Mouse (Mus musculus) MEL (cell line): ENCODE data around the gene Rergl. TPM values are rescaled to one million over a fixed set of nuclear protein-coding genes. Genes with fewer than 3 reads are reported as not detected.

ENCODE experiments used
- DNase-seq: peaks from one replicate; pipeline ENCODE4 v3.0.0; 2011; ENCODE audit warnings: low read depth, low spot score
- H3K27ac ChIP-seq: 2 replicates; pipeline ENCODE4 v1.5.1; 2012; ENCODE audit warnings: low read depth, mild to moderate bottlenecking, control low read depth, low read length, moderate library complexity; ENCODE audit not compliant: control insufficient read depth
- H3K27me3 ChIP-seq, 2 experiments: fragments of 150-350 bp in 1 of 2; sonication (generic) in 1 of 2; 2 replicates each; pipeline ENCODE4 v1.6.1; 2012; ENCODE audit warnings: low read length in 2 of 2, mild to moderate bottlenecking in 2 of 2, improper control_type of control experiment in 1 of 2, moderate library complexity in 1 of 2; ENCODE audit not compliant: insufficient read depth in 2 of 2, control insufficient read depth in 1 of 2
- H3K36me3 ChIP-seq, 2 experiments: 2 replicates each; pipeline ENCODE4 v1.6.1; 2012 to 2014; ENCODE audit warnings: low read length in 2 of 2, improper control_type of control experiment in 1 of 2, inconsistent platforms in 1 of 2, mild to moderate bottlenecking in 1 of 2; ENCODE audit not compliant: insufficient read depth in 2 of 2, control insufficient read depth in 1 of 2
- H3K4me1 ChIP-seq, 2 experiments: fragments of 150-350 bp in 1 of 2; sonication (generic) in 1 of 2; 2 replicates each; pipeline ENCODE4 v1.6.1; 2012; ENCODE audit warnings: low read length in 2 of 2, improper control_type of control experiment in 1 of 2, mild to moderate bottlenecking in 1 of 2; ENCODE audit not compliant: insufficient read depth in 2 of 2, control insufficient read depth in 1 of 2
- H3K4me3 ChIP-seq, 2 experiments: fragments of 150-350 bp in 1 of 2; sonication (generic) in 1 of 2; 2 replicates each; pipeline ENCODE4 v1.5.1; 2012; ENCODE audit warnings: low read depth in 2 of 2, low read length in 2 of 2, mild to moderate bottlenecking in 2 of 2, moderate library complexity in 2 of 2, control low read depth in 1 of 2, improper control_type of control experiment in 1 of 2; ENCODE audit not compliant: control insufficient read depth in 1 of 2, insufficient read depth in 1 of 2
- H3K79me2 ChIP-seq: 2 replicates; pipeline ENCODE4 v1.6.1; 2012; ENCODE audit warnings: mild to moderate bottlenecking, low read length, moderate library complexity; ENCODE audit not compliant: control insufficient read depth, poor library complexity, insufficient read depth
- H3K9ac ChIP-seq: 2 replicates; pipeline ENCODE4 v1.6.1; 2012; ENCODE audit warnings: low read depth, mild to moderate bottlenecking, control low read depth, low read length, moderate library complexity; ENCODE audit not compliant: control insufficient read depth, poor library complexity, severe bottlenecking
- H3K9me3 ChIP-seq: fragments of 150-350 bp; sonication (generic); replicated peaks from 2 replicates; pipeline ENCODE4 v1.6.1; 2012; ENCODE audit warnings: mild to moderate bottlenecking, low read length, improper control_type of control experiment, moderate library complexity; ENCODE audit not compliant: insufficient read depth
- CHD1 ChIP-seq: IDR thresholded peaks from 2 replicates; pipeline ENCODE4 v1.6.1; 2012; ENCODE audit warnings: low read depth, mild to moderate bottlenecking, inconsistent platforms, low read length, improper control_type of control experiment
- CHD2 ChIP-seq: IDR thresholded peaks from 2 replicates; pipeline ENCODE4 v1.6.1; 2011; ENCODE audit warnings: low read length, improper control_type of control experiment
- CTCF ChIP-seq, 3 experiments: IDR thresholded peaks in 2 of 3; conservative IDR thresholded peaks in 1 of 3; 2 replicates each; pipeline ENCODE4 v1.5.1; 2011 to 2012; ENCODE audit warnings: low read length in 3 of 3, low read depth in 2 of 3, mild to moderate bottlenecking in 2 of 3, improper control_type of control experiment in 1 of 3, inconsistent platforms in 1 of 3, mixed read lengths in 1 of 3, moderate library complexity in 1 of 3; ENCODE audit not compliant: control insufficient read depth in 1 of 3, insufficient read depth in 1 of 3, poor library complexity in 1 of 3, severe bottlenecking in 1 of 3
- E2F4 ChIP-seq: IDR thresholded peaks from 2 replicates; pipeline ENCODE4 v1.6.1; 2011; ENCODE audit warnings: low read depth, low read length, improper control_type of control experiment, borderline replicate concordance
- EP300 ChIP-seq, 2 experiments: IDR thresholded peaks; 2 replicates each; pipeline ENCODE4 v1.6.1; 2011; ENCODE audit warnings: improper control_type of control experiment in 2 of 2, low read length in 2 of 2, low read depth in 1 of 2, mild to moderate bottlenecking in 1 of 2
- ETS1 ChIP-seq: IDR thresholded peaks from 2 replicates; pipeline ENCODE4 v1.6.1; 2012; ENCODE audit warnings: low read depth, mild to moderate bottlenecking, inconsistent platforms, low read length, improper control_type of control experiment, moderate library complexity
- HCFC1 ChIP-seq: IDR thresholded peaks from 2 replicates; pipeline ENCODE4 v1.6.1; 2012; ENCODE audit warnings: low read depth, mild to moderate bottlenecking, inconsistent platforms, low read length, improper control_type of control experiment, moderate library complexity
- KAT2A ChIP-seq: conservative IDR thresholded peaks from 2 replicates; pipeline ENCODE4 v1.6.1; 2012; ENCODE audit warnings: low read depth, low read length, improper control_type of control experiment, inconsistent platforms
- MAFK ChIP-seq: IDR thresholded peaks from 2 replicates; pipeline ENCODE4 v1.6.1; 2011; ENCODE audit warnings: low read depth, mild to moderate bottlenecking, low read length, improper control_type of control experiment, borderline replicate concordance
- MAZ ChIP-seq: IDR thresholded peaks from 2 replicates; pipeline ENCODE4 v1.6.1; 2012; ENCODE audit warnings: low read depth, mild to moderate bottlenecking, inconsistent platforms, low read length, improper control_type of control experiment
- MYC ChIP-seq: IDR thresholded peaks from 2 replicates; pipeline ENCODE4 v1.6.1; 2011; ENCODE audit warnings: low read depth, mild to moderate bottlenecking, low read length, improper control_type of control experiment, moderate library complexity
- NELFE ChIP-seq: IDR thresholded peaks from 2 replicates; pipeline ENCODE4 v1.6.1; 2011; ENCODE audit warnings: low read depth, low read length, improper control_type of control experiment
- NRF1 ChIP-seq: IDR thresholded peaks from 2 replicates; pipeline ENCODE4 v1.6.1; 2014; ENCODE audit warnings: low read depth, mild to moderate bottlenecking, inconsistent platforms, low read length, improper control_type of control experiment, moderate library complexity; ENCODE audit not compliant: poor library complexity, insufficient read depth, severe bottlenecking
- POLR2A ChIP-seq, 2 experiments: IDR thresholded peaks; 2 replicates each; pipeline ENCODE4 v1.6.1; 2011 to 2012; ENCODE audit warnings: low read length in 2 of 2, mild to moderate bottlenecking in 2 of 2, control low read depth in 1 of 2, improper control_type of control experiment in 1 of 2, low read depth in 1 of 2, moderate library complexity in 1 of 2; ENCODE audit not compliant: control insufficient read depth in 1 of 2, insufficient read depth in 1 of 2, poor library complexity in 1 of 2
- RAD21 ChIP-seq: IDR thresholded peaks from 2 replicates; pipeline ENCODE4 v1.6.1; 2011; ENCODE audit warnings: mild to moderate bottlenecking, low read depth, low read length, improper control_type of control experiment
- RCOR1 ChIP-seq: IDR thresholded peaks from 2 replicates; pipeline ENCODE4 v1.6.1; 2012; ENCODE audit warnings: low read depth, mild to moderate bottlenecking, inconsistent platforms, low read length, improper control_type of control experiment
- SIN3A ChIP-seq: IDR thresholded peaks from 2 replicates; pipeline ENCODE4 v1.6.1; 2012; ENCODE audit warnings: low read length, improper control_type of control experiment, inconsistent platforms
- TAL1 ChIP-seq: IDR thresholded peaks from 2 replicates; pipeline ENCODE4 v1.6.1; 2012; ENCODE audit warnings: mild to moderate bottlenecking, inconsistent platforms, low read length, moderate library complexity, mixed read lengths
- TBP ChIP-seq: IDR thresholded peaks from 2 replicates; pipeline ENCODE4 v1.8.0; 2011; ENCODE audit warnings: low read depth, low read length, improper control_type of control experiment
- USF2 ChIP-seq, 2 experiments: IDR thresholded peaks; 2 replicates each; pipeline ENCODE4 v1.6.1; 2011 to 2012; ENCODE audit warnings: improper control_type of control experiment in 2 of 2, low read length in 2 of 2, borderline replicate concordance in 1 of 2, inconsistent platforms in 1 of 2, low read depth in 1 of 2, mild to moderate bottlenecking in 1 of 2; ENCODE audit not compliant: insufficient read depth in 1 of 2
- ZKSCAN1 ChIP-seq: IDR thresholded peaks from 2 replicates; pipeline ENCODE4 v1.6.1; 2012; ENCODE audit warnings: low read depth, mild to moderate bottlenecking, inconsistent platforms, low read length, improper control_type of control experiment, moderate library complexity
- ZNF384 ChIP-seq: IDR thresholded peaks from 2 replicates; pipeline ENCODE4 v1.6.1; 2012; ENCODE audit warnings: low read depth, mild to moderate bottlenecking, inconsistent platforms, low read length, improper control_type of control experiment
- polyA plus RNA-seq, 2 experiments: library from polyadenylated mRNA; stranded (reverse) in 1 of 2; unstranded in 1 of 2; fragments of >175 nt in 1 of 2; fragments of >200 nt in 1 of 2; gene quantifications; 2 replicates each; pipeline versions ENCODE4 v1.2.1 to v1.2.4; 2012; ENCODE audit warnings: low replicate concordance in 2 of 2, low read depth in 1 of 2; ENCODE audit not compliant: insufficient read length in 2 of 2, insufficient read depth in 1 of 2, missing spikeins in 1 of 2
- total RNA-seq: library from RNA; depleted of rRNA; stranded (reverse); fragments of 300-350 nt; gene quantifications from 2 replicates; pipeline ENCODE4 v1.2.3, GENCODE M21; 2012; rRNA removed

Gene Rergl
- total and polyA plus RNA-seq, 3 experiments = not detected

DNA sequence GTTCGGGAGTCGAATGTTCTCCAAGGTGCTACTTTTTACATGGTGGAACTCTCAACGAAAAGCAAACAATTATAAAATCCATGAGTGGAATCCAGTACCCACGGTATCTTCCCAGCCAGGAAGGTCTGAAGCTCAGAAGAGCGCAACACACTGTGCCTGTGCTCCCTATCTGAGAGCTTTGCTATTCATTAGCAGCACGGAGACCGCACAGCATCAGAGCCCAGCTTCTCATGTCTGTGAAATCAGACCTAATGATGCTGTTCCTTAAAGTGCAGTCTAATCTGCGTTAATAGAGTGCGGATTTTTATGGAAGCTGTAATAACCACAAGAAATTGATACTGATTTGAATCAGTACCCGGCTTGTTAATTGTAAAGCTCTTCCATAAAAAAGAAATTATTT, 41.3 kb downstream of the Rergl start:
- TF ChIP-seq E2F4 (no peak), HCFC1 (no peak), USF2 (IDR thresholded peaks at IDR 0.05; ENCODE audit: borderline replicate concordance in 1 of 2, insufficient read depth in 1 of 2, low read depth in 1 of 2, low read length in 2 of 2) (no peak), ZKSCAN1 (no peak), KAT2A (no peak), ETS1 (no peak), NRF1 (no peak), CHD1 (no peak), RCOR1 (no peak), NELFE (no peak), TBP (no peak), EP300 (IDR thresholded peaks at IDR 0.05; ENCODE audit: low read depth in 1 of 2, low read length in 2 of 2) (no peak), MYC (no peak)
- H3K9me3 ChIP-seq = no peaks in the 10 kb centered on the region
- DNase-seq = no peak
- H3K4me1 ChIP-seq = no peaks in the 10 kb centered on the region
- no peaks in the 10 kb centered on the region for H3K79me2 ChIP-seq
- H3K9ac ChIP-seq = no peak overlapping the region
- H3K36me3 ChIP-seq = no peaks in the 10 kb centered on the region
- no peak overlapping the region for H3K27ac ChIP-seq
- H3K27me3 ChIP-seq = no peaks in the 10 kb centered on the region
- no peak overlapping the region for H3K4me3 ChIP-seq

- Histone ChIP-seq H3K36me3 (no peaks in the 10 kb centered on the region), H3K4me1 (no peaks in the 10 kb centered on the region), H3K4me3 (no peak overlapping the region), H3K79me2 (no peaks in the 10 kb centered on the region), H3K27ac (no peak overlapping the region), H3K27me3 (no peaks in the 10 kb centered on the region), H3K9me3 (no peaks in the 10 kb centered on the region), H3K9ac (no peak overlapping the region)
- TF ChIP-seq ETS1 (no peak), CHD2 (no peak), USF2 (IDR thresholded peaks at IDR 0.05; ENCODE audit: borderline replicate concordance in 1 of 2, insufficient read depth in 1 of 2, low read depth in 1 of 2, low read length in 2 of 2) (no peak), EP300 (IDR thresholded peaks at IDR 0.05; ENCODE audit: low read depth in 1 of 2, low read length in 2 of 2) (no peak), RCOR1 (no peak), TAL1 (no peak), HCFC1 (no peak), MAZ (no peak), CTCF (IDR thresholded peaks at IDR 0.05 in 2 of 3, conservative IDR thresholded peaks at IDR 0.05 in 1 of 3; ENCODE audit: control insufficient read depth in 1 of 3, insufficient read depth in 1 of 3, low read depth in 2 of 3, low read length in 3 of 3, poor library complexity in 1 of 3, severe bottlenecking in 1 of 3) (no peak), ZNF384 (no peak), POLR2A (IDR thresholded peaks at IDR 0.05; ENCODE audit: control insufficient read depth in 1 of 2, insufficient read depth in 1 of 2, low read depth in 1 of 2, low read length in 2 of 2, poor library complexity in 1 of 2) (no peak), MYC (no peak), RAD21 (no peak), MAFK (no peak), SIN3A (no peak)
- DNase-seq = no peak
Observed at GRCm38 (mm10) chr6:139443999-139444398, 57.8 kb downstream of the Rergl start.

Other genes with a start within 250 kb of the Rergl start
- gene Pik3c2g, start 85.2 kb upstream of the Rergl start, total RNA-seq = not detected in 2 replicates
- not detected for gene Pik3c2g, start 85.2 kb upstream of the Rergl start, polyA plus RNA-seq